Mouse (Mus musculus) kidney, adult 2 months (tissue): ENCODE data around the gene Atp1a1.

Experiments
- CTCF ChIP-seq: fragments of 200-500 bp; conservative IDR thresholded peaks from 2 replicates; pipeline ENCODE4 v1.5.1; 2011; ENCODE audit warnings: low read depth, mild to moderate bottlenecking, control low read depth, low read length, moderate library complexity, mixed read lengths; ENCODE audit not compliant: insufficient read depth, insufficient read length
- POLR2A ChIP-seq: fragments of 200-500 bp; IDR thresholded peaks from one replicate; pipeline ENCODE4 v1.6.1; 2011; ENCODE audit warnings: low read depth, low read length, control low read depth

GRCm38 (mm10) chr3:101590380-101590779 lies 14.1 kb downstream of the Atp1a1 start:
- TF ChIP-seq POLR2A = no peak
- no peak for TF ChIP-seq CTCF
